Mouse (Mus musculus): Measurements from ENCODE around the gene Gm12117.

DNA sequence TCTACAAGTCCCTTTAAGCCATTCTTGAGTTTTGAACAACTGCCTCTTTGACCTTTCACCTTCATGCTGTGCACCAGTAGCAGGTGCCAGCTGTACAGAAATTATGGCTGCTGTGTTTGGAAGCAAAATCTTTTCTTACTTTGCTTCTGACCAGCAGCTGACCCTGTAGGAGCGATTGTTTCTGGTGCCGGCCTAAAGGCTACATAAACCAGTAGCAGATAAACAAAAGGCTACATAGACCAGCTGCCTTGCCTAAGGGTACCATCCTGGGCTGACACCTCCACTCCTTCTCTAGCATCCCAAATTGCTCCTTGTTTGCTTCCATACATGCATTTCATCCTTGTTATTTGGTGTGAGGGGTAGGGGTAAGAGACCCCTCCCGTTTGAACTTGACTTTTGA lies 42.4 kb downstream of the Gm12117 start:
- TF ChIP-seq POLR2A (IDR thresholded peaks at IDR 0.05; ENCODE audit: low read depth, low read length) (no peak), CTCF (conservative IDR thresholded peaks at IDR 0.05; ENCODE audit: insufficient read depth, insufficient read length, low read depth, low read length) (no peak)

Measured in kidney, adult 2 months (tissue).